Mouse (Mus musculus) small intestine, adult 2 months (tissue): ENCODE measurements around the gene Zfp36l1. TPM values are rescaled to one million over a fixed set of nuclear protein-coding genes. Genes with fewer than 3 reads are reported as not detected.

Experiments
- H3K27ac ChIP-seq: fragments of 200-500 bp; 2 replicates; pipeline ENCODE4 v1.5.1; 2012; ENCODE audit warnings: low read depth, low read length, control low read depth, inconsistent platforms; ENCODE audit not compliant: insufficient read depth
- H3K27me3 ChIP-seq: fragments of 200-500 bp; 2 replicates; pipeline ENCODE4 v1.6.1; 2012; ENCODE audit warnings: mild to moderate bottlenecking, moderate library complexity, low read length, inconsistent platforms; ENCODE audit not compliant: control insufficient read depth, insufficient read depth
- H3K36me3 ChIP-seq: fragments of 200-500 bp; 2 replicates; pipeline ENCODE4 v1.6.1; 2012; ENCODE audit warnings: mild to moderate bottlenecking, low read length, control low read depth, inconsistent platforms; ENCODE audit not compliant: control insufficient read depth, insufficient read depth
- H3K4me1 ChIP-seq: fragments of 200-500 bp; 2 replicates; pipeline ENCODE4 v1.6.1; 2012; ENCODE audit warnings: low read length, inconsistent platforms, mixed read lengths; ENCODE audit not compliant: control insufficient read depth, insufficient read depth, insufficient read length
- H3K4me3 ChIP-seq: fragments of 200-500 bp; 2 replicates; pipeline ENCODE4 v1.5.1; 2012; ENCODE audit warnings: low read depth, mild to moderate bottlenecking, control low read depth, inconsistent platforms, low read length, moderate library complexity
- CTCF ChIP-seq: fragments of 200-500 bp; IDR thresholded peaks from 2 replicates; pipeline ENCODE4 v1.5.1; 2012; ENCODE audit warnings: low read depth, mild to moderate bottlenecking, control low read depth, inconsistent platforms, low read length, moderate library complexity, mixed read lengths; ENCODE audit not compliant: insufficient replicate concordance, insufficient read length; ENCODE audit errors: extremely low read depth
- POLR2A ChIP-seq: fragments of 200-500 bp; IDR thresholded peaks from 2 replicates; pipeline ENCODE4 v1.6.1; 2012; ENCODE audit warnings: low read depth, mild to moderate bottlenecking, control low read depth, inconsistent platforms, low read length, moderate library complexity
- WGBS: fragments of 180-500 bp; shearing (Covaris S2); methylation state at CpG from one replicate; pipeline ENCODE4 v1.1.7; 2018; 5-methylcytosine and 5-hydroxymethylcytosine counted together
- polyA plus RNA-seq: library from polyadenylated mRNA; depleted of rRNA; stranded (reverse); fragments of >200 nt; gene quantifications from 2 replicates; pipeline ENCODE4 v1.2.3, GENCODE M21; 2012

The Zfp36l1 gene
- polyA plus RNA-seq, 1 experiment, result 118 TPM

DNA sequence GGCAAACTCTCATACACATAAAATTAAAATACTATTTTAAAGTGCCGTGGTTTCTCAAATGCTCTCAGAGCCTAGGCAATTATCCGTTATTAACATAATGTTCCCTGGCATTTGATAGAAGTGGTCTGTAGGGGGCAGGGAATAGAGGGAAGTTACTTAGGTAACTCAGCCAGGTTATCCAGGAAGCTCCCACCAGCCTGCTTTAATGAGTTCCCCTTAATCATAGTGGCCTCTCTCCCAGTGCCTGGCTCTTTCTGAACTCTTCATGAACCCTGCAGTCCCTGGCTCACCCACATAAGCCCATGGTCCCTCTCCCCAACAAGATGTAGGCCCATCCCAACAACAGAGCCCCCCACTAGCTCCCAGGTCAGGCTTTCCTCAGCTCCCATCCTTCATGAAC is 31.4 kb downstream of the Zfp36l1 start:
- Histone ChIP-seq H3K27me3 (no peaks in the 10 kb centered on the region), H3K4me3 (no peak overlapping the region), H3K36me3 (no peaks in the 10 kb centered on the region), H3K27ac (no peak overlapping the region), H3K4me1 (peaks cover 14% of the 10 kb centered on the region; the same call in 1 of the 2 replicates)
- WGBS, result 88% methylated on average over 2 of the region's 2 CpGs
- TF ChIP-seq POLR2A, result no peak
- no peak for TF ChIP-seq CTCF

DNA sequence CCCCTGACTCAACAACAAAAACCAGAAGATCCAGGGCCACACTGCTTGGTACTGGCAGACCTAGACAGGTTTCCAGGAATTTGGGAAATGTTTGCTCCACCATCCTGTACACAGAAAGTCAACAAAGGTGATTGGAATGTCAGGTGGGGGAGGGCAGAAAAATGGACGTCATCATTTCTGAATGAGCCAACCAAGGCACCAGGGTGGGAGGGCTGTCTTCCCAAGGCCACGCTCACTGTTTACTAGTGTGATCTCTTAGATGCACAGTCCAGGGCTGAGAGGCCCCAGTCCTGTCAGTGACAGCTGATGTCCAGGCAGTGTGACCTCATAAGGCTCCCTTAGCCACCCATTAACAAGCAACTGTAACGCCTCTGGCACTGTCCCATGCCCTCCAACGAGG is 32.9 kb downstream of the Zfp36l1 start:
- H3K4me3 ChIP-seq, result no peak overlapping the region
- H3K4me1 ChIP-seq, result peaks cover 14% of the 10 kb centered on the region; the same call in 1 of the 2 replicates
- TF ChIP-seq CTCF (no peak), POLR2A (no peak)
- no peak overlapping the region for H3K27ac ChIP-seq
- 92% methylated on average over 4 of the region's 4 CpGs for WGBS
- H3K27me3 ChIP-seq, result no peaks in the 10 kb centered on the region
- H3K36me3 ChIP-seq, result no peaks in the 10 kb centered on the region

DNA sequence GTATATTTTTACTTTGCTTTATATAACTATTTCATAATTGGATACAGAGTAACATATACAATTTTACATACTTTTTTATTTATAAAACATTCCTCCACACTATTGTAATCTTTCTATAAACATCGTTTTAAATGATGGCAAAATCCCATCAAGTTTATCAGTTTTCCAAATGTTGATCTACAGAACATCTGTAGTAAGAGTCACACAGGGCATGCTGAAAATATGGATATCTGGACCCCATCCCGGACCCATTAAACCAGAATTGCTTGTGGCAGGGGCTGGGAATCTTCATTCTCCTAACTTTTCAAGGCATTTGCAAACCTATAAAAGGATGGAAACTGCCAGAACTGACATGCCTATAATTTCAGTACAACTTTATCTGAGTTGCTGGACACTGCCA is 38.5 kb downstream of the Zfp36l1 start:
- WGBS, result 79% methylated on average over 2 of the region's 2 CpGs
- no peaks in the 10 kb centered on the region for H3K36me3 ChIP-seq
- H3K27ac ChIP-seq, result no peak overlapping the region
- no peaks in the 10 kb centered on the region; the same call in 1 of the 2 replicates for H3K4me1 ChIP-seq
- H3K4me3 ChIP-seq, result no peak overlapping the region
- no peak for TF ChIP-seq POLR2A
- TF ChIP-seq CTCF, result no peak
- H3K27me3 ChIP-seq, result no peaks in the 10 kb centered on the region

DNA sequence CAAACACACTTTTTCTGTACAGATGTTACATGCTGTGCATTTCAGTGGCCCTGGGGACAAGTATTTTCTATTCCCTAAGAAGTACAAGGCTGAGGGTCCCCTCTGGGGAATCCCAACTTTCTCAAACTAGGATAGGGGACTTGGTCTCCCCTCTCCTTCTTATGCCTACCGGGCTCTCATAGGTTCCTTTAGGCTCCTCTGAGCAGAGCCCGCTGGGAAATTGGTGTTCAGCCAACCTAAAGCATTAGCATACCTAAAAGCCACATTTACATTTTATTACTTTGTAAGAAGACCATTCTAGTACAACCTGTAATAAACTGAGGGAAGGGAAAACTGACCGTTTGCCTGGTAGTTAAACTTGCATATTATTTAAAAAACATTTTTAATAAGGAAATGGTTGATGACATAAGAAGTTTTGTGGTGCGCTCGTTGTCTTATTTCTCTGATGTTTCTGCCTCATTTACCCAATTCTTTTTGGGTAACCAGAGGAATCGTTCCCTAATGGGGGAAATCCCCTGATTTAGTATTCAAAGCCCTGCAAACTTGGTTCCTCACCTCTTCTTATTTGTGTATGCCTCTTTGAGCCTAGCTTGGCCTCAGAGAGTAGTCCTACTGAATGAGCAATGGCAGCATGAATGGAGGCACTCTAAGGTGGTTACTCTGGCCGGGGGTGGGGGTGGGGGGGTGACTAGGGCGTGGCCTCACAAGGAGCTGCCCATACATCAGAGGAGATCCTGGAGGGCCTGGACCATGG is 42.1 kb downstream of the Zfp36l1 start:
- Histone ChIP-seq H3K27ac (no peak overlapping the region), H3K27me3 (no peaks in the 10 kb centered on the region), H3K4me3 (no peak overlapping the region), H3K36me3 (no peaks in the 10 kb centered on the region), H3K4me1 (no peaks in the 10 kb centered on the region; the same call in none of the 2 replicates)
- TF ChIP-seq CTCF (no peak), POLR2A (no peak)
- 61% methylated on average over 8 of the region's 8 CpGs for WGBS

DNA sequence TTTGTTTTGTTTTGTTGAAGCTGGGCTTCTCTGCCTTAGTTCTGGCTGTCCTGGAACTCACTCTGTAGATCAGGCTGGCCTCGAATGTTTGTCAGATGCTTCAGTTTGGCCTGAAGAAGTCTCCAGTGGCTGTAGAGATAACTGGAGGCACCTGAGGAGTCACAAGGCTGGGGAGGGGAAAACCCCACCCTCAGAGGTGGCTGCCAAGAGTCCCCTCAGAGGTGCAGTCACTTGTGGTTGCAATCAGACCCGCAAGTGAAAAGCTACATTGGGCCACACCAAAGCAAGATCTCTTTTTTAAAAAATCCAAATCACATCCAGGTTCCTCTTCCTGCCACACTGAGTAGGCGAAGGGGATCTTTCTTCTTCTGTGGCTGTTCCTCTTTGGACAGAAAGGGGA is 43.8 kb downstream of the Zfp36l1 start:
- H3K4me3 ChIP-seq, result no peak overlapping the region
- H3K27me3 ChIP-seq, result no peaks in the 10 kb centered on the region
- 78% methylated on average over 3 of the region's 3 CpGs for WGBS
- TF ChIP-seq POLR2A, result no peak
- TF ChIP-seq CTCF, result no peak
- H3K4me1 ChIP-seq, result peaks cover 3% of the 10 kb centered on the region
- H3K27ac ChIP-seq, result no peak overlapping the region
- H3K36me3 ChIP-seq, result no peaks in the 10 kb centered on the region

DNA sequence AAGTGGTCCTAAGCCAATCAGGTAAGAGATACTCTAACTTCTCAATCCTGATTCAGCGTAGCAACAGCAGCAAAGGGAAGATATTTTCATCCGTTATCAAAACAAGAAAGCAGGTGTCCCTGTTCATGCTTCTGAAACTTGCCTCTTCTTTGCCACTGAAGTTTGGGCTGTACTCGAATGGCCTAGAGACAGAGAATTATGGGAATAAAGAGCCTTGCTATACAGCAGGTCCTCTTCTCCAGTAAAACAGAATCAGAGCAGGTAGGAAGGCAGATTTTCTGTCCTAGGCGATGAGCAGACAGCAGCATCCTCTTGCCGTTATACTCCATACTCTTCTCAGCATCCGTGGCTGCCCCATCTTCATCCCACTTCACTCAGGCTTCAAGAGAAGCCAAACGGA is 44.8 kb downstream of the Zfp36l1 start:
- 87% methylated on average over 7 of the region's 7 CpGs for WGBS

DNA sequence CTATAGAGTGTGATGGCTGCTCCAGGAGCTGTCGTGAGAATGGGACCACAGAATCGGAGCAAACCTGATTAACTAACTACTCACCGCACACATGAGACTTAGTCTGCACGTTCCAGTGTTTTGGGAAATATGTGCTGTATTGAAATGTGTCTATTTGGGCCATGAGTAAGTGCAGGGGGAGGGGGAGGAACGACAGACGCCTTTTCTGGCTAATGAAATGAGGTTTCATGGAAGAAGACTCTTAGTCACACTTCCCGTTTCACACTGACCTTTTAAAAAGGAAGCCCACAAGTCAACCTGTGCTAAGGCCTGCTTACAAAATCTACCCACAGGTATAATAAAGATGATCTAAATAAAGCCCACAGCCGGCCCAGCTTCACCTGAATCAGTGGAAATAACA is 47.8 kb downstream of the Zfp36l1 start:
- Histone ChIP-seq H3K36me3 (no peaks in the 10 kb centered on the region), H3K4me1 (peaks cover 21% of the 10 kb centered on the region; the same call in 1 of the 2 replicates), H3K27ac (no peak overlapping the region), H3K4me3 (no peak overlapping the region), H3K27me3 (no peaks in the 10 kb centered on the region)
- TF ChIP-seq CTCF, result no peak
- TF ChIP-seq POLR2A, result no peak
- WGBS, result 83% methylated on average over 8 of the region's 8 CpGs

More for the DNA sequence above, 44.8 kb downstream of the Zfp36l1 start:
- H3K27me3 ChIP-seq, result no peaks in the 10 kb centered on the region
- no peak overlapping the region for H3K27ac ChIP-seq
- H3K4me1 ChIP-seq, result peaks cover 8% of the 10 kb centered on the region
- no peaks in the 10 kb centered on the region for H3K36me3 ChIP-seq
- TF ChIP-seq POLR2A, result no peak
- TF ChIP-seq CTCF, result no peak
- no peak overlapping the region for H3K4me3 ChIP-seq

DNA sequence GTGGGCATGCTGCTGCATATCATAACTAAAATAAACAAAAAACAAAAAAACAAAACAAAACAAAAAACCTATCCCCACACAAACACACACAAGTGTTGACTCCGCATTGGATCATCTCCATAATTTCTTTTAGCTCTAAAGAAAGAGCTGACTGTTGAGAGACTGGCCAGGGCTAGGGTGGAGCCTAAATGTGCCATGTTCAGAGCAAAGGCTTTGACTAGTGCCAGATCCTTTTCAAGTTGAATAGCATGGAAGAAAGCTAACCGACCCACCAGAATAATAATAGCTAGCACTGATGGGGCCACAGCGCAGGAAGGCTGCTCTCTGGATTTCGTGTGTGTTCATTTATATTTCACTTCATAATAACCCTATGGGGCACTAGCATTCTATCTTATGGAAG is 48.5 kb downstream of the Zfp36l1 start:
- H3K27ac ChIP-seq, result no peak overlapping the region
- no peaks in the 10 kb centered on the region for H3K27me3 ChIP-seq
- TF ChIP-seq POLR2A, result no peak
- TF ChIP-seq CTCF, result no peak
- no peak overlapping the region for H3K4me3 ChIP-seq
- H3K36me3 ChIP-seq, result no peaks in the 10 kb centered on the region
- H3K4me1 ChIP-seq, result peaks cover 21% of the 10 kb centered on the region; the same call in 1 of the 2 replicates
- 92% methylated on average over 4 of the region's 4 CpGs for WGBS
